Mouse (Mus musculus): Measurements from ENCODE around the gene Ak2.

Ak2 gene

GRCm38 (mm10) chr4:129048501-129049305 is 56.9 kb downstream of the Ak2 start:
- peak; percentile 71 to 80 for DNase-seq (ENCODE audit: low spot score in 2 of 2)

- DNase-seq (ENCODE audit: low spot score in 2 of 2): peak in 1 of 2 experiments; percentile 39
Observed at GRCm38 (mm10) chr4:129049306-129050011, 57.7 kb downstream of the Ak2 start.

- DNase-seq (ENCODE audit: low spot score in 2 of 2): no peak
Observed at GRCm38 (mm10) chr4:129050365-129050764, 58.6 kb downstream of the Ak2 start.

GRCm38 (mm10) chr4:129050901-129051417 is 59.2 kb downstream of the Ak2 start:
- no peak for DNase-seq (ENCODE audit: low spot score in 2 of 2)

DNA sequence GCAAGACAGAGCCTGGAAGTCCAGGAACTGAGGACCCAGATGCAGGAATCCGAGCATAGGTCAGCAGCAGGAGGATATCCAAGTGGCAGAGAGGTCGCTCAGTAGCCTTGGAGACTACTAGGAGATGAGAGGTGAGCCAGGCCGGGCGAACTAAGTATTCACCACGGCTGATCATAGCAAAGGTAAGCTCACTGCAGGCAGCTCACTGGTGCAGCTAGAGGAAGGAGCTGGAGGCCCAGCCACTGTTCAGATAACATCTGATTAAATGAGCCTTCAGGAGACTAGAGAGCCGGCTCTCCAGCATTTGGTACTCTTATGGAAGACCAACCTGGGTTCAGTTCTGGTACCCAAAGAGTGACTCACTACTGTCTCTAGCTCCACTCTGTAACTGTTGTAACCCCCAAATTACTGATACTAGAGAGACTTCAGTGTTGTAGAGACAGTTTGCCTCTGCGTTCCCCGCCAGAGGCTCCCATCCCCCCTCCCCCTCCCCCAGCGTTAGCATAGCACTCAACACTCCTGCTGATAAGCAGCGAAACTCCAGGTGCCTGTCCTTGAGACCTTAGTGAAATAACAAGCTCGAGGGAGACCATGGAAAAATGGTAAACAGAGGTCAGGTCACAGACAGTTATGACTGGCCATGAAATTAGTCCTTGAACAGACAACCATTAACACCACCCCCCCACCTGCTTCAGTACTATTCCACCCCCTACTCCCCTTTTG is 59.9 kb downstream of the Ak2 start:
- DNase-seq (ENCODE audit: low spot score in 2 of 2): no peak

- DNase-seq (ENCODE audit: low spot score in 2 of 2): no peak
Observed at GRCm38 (mm10) chr4:129054757-129055156, 63.0 kb downstream of the Ak2 start.

GRCm38 (mm10) chr4:129055562-129055961 is 63.8 kb downstream of the Ak2 start:
- DNase-seq (ENCODE audit: low spot score in 2 of 2): no peak

DNA sequence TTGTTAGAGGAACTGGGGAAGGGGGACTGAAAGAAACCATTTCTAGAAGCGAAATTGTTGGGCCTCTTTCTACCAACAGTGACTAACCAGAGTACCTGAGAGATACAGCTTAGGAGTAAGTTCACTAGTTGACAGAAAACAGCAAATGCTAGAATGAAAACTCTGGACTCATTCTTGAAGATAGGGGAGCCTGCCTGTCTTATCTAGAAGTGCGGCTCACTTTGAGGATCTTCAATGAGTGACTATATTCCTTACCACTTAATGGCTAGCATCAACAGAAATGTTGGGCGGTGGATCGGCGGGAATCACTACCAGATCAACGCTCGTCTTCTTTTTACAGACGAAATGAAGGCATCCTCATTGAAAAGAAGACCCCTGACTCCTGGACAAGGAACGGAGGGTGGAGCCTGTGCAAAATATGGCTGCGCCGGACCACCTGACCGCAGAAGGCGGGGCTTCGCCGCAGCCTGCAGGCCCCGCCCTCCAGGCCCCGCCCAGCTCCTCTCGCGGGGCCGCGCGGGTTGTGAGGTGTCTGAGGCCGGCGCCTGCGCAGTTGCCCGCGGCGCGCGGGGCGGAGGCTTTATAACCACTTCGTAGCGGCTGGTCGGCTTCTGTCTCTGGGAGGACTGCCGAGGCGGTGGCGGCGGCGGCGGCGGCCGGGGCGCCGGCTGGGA is 65.9 kb downstream of the Ak2 start:
- peak; percentile 91 to 99 for DNase-seq (ENCODE audit: low spot score in 2 of 2)

DNA sequence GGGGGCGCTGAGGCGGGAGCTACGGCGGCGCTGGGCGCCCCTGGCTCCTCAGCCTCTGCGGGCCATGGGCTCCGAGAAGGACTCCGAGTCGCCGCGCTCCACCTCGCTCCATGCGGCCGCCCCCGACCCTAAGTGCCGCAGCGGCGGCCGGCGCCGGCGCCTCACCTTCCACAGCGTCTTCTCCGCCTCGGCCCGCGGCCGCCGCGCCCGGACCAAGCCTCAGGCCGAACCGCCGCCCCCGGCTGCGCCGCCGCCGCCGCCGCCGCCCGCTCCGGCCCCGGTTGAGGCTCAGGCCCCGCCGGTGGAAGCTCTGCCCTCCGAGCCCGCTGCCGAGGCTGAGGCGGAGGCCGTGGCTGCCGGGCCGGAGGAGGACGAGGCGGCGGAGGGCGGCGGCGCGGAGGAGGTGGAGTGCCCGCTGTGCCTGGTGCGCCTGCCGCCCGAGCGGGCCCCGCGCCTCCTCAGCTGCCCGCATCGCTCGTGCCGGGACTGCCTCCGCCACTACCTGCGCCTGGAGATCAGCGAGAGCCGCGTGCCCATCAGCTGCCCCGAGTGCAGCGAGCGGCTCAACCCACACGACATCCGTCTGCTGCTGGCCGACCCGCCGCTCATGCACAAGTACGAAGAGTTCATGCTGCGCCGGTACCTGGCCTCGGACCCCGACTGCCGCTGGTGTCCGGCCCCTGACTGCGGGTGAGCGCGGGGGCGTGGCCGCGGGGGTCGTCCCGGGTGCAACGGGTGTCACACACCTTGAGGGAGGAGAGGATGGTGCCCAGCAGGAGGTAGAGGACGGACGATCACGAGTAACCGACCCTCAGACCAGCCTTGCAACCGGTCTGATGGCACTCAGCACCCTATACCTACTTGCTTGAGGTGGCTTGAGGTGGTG is 66.7 kb downstream of the Ak2 start, which contains the start of gene Rnf19b:
Gene Rnf19b (plus strand): TSS at position 65 of the 886 bp plus-strand sequence.
- DNase-seq (ENCODE audit: low spot score in 2 of 2): peak in 1 of 2 experiments; percentile 46

DNA sequence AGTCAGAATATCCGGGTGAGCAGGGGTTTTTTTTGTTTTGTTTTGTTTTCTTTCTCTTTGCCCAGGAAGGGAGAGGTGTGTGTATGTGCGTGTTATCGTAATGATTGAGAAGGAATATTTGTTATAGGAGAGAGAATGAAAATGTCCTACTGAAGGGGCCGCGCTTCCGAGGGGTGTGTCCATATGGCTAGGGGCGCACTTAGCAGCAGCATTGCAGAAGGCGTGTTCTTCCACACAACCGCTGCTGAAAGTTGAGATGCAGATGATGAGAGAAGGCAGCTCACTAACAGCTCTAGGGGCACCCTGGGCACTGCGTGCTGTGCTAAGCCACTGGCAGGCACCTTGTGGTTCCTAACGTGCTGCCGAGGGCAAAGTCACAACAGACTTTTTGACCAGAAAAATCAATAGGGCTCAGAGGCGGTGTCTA is 67.4 kb downstream of the Ak2 start:
- DNase-seq (ENCODE audit: low spot score in 2 of 2): no peak

DNA sequence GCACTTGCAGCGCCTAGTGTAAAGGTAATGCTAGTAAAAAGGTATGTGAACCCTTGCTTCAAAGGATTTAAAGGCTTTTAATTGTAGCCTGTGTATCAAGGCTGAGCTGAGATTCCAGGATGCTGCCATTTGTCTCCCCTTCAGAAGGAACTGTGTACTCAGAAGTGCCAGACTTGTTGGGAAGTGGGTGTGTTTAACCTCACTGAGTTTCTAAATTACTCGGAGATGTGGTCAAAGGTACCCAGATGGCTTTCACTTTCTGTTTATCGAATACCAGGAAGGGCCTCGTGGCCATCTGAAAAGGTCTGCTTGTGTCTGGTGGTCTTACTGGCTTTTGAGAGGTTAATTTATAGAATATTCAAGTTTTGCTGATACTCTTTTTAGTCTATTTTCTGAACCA is 68.2 kb downstream of the Ak2 start:
- DNase-seq (ENCODE audit: low spot score in 2 of 2): no peak

Data from cerebellum, postnatal 4 days (tissue).